Mouse (Mus musculus) yolk sac, embryonic 10.5 days (tissue): ENCODE measurements at regions not wholly inside any gene's neighbourhood (a gene's known extent, or its start where the extent isn't known, plus 50 kb on each side); places are given as distances from the start of the nearest gene placed in this dataset.

ENCODE experiments used
- DNase-seq: peaks from one replicate; pipeline ENCODE4 v3.0.0-alpha.2; 2017; ENCODE audit warnings: low spot score

DNA sequence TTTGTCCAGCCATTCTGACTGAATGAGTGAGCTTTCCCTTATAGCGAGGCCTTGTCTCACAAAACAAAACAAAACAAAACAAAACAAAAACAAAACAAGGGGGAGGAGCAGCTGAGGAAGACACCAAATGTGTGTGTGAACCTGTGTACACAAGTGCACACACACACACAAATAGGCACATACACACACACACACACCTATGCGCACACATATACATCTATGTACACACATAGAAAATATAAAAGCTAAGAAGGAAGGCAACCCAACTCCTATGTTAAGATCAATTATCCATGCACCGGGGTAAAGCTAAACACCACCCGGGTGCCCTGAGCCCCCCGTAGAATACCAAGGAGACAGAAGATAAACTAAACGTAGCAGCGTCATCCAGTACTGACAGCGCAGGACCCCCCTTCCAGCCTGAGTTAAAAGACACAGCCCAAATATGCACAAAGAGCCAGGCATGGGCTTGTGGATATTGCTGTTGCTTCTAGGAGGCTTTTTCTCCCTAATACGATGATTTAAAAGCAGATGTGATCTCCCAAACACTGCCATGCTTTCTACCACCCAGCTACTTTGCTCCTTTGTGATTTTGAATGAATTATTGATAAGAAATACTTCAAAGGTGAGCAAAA is 108.4 kb upstream of the Ptbp2 start:
- no peak for DNase-seq

- no peak for DNase-seq
These were observed 106.6 kb upstream of the Ptbp2 start for GRCm38 (mm10) chr3:119890911-119891310.

DNA sequence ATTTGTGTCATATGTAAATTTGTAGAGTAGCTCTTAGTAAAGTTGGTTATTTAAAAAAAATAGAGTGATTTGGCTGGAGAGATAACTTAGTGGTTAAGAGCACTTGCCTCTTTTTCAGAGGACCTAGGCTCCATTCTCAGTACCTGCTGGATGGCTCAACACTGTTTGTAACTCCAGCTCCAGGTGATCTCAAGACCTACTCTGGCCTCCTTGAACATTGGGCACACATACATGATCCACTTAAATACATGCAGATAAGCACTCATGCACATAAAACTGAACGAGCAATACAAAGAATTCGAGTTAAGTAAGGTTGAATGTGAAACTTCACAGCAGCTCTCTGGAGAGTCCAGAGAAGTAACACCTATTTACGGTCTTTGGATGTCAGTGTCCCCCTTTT is 104.2 kb upstream of the Ptbp2 start:
- DNase-seq = no peak

DNA sequence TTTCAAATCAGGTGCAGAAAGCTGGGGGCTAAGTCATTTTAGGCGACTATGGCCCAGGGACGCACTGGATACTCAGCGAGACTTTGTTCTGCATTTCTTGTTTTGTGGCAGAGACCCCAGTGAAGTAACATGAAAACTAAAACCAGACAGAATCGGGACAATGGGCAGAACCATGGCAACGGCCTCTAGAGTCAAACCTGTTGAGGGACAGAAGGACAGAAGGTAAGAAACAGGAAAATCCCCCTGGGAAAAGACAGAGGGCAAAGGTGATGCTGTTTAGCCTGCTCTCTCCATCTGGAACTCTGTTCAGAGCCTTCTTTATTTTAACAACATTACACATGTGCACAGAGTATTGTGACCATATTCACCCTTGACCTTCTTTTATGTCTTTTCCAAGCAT is 92.1 kb upstream of the Ptbp2 start:
- DNase-seq = no peak

GRCm38 (mm10) chr3:119875061-119875460 is 90.8 kb upstream of the Ptbp2 start:
- DNase-seq = no peak

GRCm38 (mm10) chr3:119862194-119862957 is 78.1 kb upstream of the Ptbp2 start:
- DNase-seq = no peak
